Mouse (Mus musculus): ENCODE results near the gene Ssr2.

DNA sequence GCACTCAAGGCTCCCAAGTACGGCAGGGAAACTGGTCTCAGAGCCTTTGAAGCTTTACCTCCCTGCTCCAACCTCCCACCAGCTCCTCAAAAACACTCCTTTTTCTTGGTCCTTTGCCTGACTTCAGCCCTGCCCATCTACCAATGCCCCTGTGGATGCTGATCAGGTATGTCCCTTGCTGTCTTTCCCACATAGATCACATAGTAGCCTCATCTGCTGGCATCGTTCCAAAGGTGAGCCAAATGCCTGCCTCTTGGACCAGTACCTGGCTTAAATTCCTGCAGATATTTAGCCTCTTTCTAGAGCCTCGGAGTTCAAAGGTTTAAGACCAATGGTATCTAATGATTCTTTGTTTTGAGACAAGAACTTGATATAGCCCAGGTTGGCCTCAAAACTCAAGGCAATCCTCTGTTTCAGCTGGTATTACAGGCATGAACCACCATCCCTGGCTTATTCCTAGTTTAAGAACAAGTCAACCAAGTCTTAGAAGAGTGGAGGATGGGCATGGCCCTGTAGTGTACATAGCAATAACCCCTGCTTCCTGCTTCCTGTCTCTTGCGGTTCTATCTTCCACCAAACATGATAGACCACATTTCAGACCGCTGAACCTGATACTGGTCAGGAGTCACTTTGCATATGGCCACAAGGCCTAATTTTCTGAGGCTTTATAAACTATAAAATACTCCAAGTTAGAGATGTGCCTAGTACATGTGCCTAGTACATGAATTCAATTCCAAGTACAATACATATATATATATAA is 31.8 kb upstream of the Ssr2 start:
- TF ChIP-seq TAL1 (IDR thresholded peaks at IDR 0.05; ENCODE audit: low read length) (no peak), GATA1 (IDR thresholded peaks at IDR 0.05; ENCODE audit: low read length) (no peak)
